Mouse (Mus musculus): ENCODE measurements around the gene Prkd1.

The Prkd1 gene

GRCm38 (mm10) chr12:50314634-50315033 lies 334.3 kb downstream of the Prkd1 start:
- peak; percentile 9 for DNase-seq

DNA sequence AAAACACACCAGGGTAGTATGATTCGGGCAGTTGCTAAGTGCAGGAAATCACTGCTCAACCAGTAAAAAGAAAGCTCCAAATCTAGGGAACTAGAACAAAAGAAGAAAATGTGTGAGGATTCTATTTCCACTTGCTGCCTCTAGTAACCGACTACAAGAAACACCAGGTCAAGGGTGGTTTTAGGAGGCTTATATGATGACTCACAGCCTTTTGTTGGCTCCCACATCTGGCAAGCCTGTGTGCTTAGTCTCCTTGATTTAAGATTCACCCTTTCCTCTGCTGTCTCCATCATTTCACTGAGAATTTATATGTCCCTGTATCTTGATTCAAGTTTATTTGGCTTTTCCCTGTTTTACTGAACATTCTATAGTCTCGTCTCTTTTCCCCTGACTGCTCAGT lies 339.6 kb downstream of the Prkd1 start:
- no peak for DNase-seq

DNA sequence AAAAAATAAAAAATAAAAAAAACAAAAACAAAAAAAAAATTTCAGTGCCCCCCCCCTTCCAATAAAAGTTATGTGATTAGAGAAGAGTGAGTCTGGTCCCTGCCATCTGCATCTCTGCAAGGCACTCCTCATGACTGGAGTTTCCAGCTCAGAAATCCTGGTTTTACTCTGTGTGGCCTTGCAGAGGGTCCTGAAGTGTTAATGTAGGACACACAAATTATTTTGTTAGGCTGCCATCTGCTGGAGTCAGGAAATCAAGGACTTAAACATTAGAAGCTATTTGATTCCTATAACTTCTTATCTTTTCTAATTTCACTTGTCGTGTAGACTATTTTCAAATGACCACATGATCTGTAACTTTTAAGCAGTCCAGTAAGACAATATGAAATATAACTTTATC lies 347.6 kb downstream of the Prkd1 start:
- DNase-seq: no peak

- DNase-seq: no peak
Measured at GRCm38 (mm10) chr12:50296067-50296466, 352.8 kb downstream of the Prkd1 start.

- DNase-seq: no peak
Measured at GRCm38 (mm10) chr12:50295549-50295948, 353.3 kb downstream of the Prkd1 start.

DNA sequence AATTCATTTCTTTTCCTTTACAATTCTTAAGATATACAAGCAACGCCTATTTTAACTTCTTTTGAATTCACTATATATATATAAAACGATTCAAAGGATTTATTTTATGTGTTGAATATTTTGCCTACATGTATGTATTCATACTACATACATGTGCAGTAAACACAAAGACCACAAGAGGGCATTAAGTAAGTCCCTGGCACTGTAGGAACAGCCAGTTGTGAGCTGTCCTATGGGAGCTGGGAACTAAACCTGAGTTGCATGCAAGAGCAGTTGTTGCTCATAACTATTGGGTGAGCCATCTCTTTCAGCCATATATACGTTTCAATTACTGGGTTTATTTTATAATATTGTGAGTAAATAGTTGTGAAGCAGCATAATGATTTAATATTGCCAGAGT lies 356.1 kb downstream of the Prkd1 start:
- DNase-seq: no peak
